Mouse (Mus musculus) testis, adult 2 months (tissue): ENCODE data around the gene Hdac9.

Experiments
- CTCF ChIP-seq: fragments of 200-500 bp; IDR thresholded peaks from 2 replicates; pipeline ENCODE4 v1.5.1; 2012; ENCODE audit warnings: low read depth, mild to moderate bottlenecking, inconsistent platforms, low read length, moderate library complexity; ENCODE audit not compliant: control insufficient read depth, insufficient read depth, insufficient replicate concordance
- POLR2A ChIP-seq: fragments of 200-500 bp; IDR thresholded peaks from 2 replicates; pipeline ENCODE4 v1.6.1; 2012; ENCODE audit warnings: low read depth, mild to moderate bottlenecking, inconsistent platforms, low read length, moderate library complexity; ENCODE audit not compliant: control insufficient read depth

DNA sequence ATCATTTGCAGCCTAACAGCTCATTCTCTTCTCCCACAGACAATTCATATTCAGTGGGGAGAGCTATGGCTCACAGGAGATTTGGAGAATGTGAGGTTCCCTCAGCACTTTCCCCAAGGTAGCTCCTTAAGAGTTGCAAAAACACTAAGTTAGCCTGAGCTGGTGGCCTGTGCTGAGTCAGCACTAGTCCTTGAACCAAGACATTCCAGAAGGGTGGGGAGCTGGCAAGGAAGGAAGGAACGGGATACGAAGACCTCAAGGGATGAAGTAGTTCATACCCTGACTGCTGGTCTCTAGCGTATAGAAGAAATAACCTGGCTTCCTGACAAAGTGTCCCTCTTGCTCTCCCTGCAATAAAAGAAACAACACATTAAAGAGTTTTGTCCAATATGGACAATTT lies 268.1 kb downstream of the Hdac9 start:
- TF ChIP-seq CTCF, result no peak
- TF ChIP-seq POLR2A, result no peak
